Mouse (Mus musculus): ENCODE data around the gene Mfap3l. TPM values are rescaled to one million over a fixed set of nuclear protein-coding genes. Genes with fewer than 3 reads are reported as not detected.
"Not testable (repeated sequence)": the region's sequence is repeated elsewhere in the genome, so short reads cannot be mapped to it uniquely, and the experiment has no call there.

Gene Mfap3l
- 0.99 and 1.1 TPM in 2 replicates for polyA plus RNA-seq (2015; fragmentation: Nextera tagmentation; extraction: Ambion mirVana)

GRCm38 (mm10) chr8:60632250-60632932 lies at the start of gene Mfap3l:
Mfap3l (plus strand) TSS chr8:60632827.
- Histone ChIP-seq H3K9me3 (ENCODE audit: control insufficient read depth) (no peaks in the 10 kb centered on the region), H3K4me1 (replicated peaks; ENCODE audit: control insufficient read depth, insufficient read depth, low read length) (peaks cover 3% of the 10 kb centered on the region; the same call in 1 of the 2 replicates), H3K27me3 (replicated peaks; ENCODE audit: control insufficient read depth, insufficient read depth, low read length) (peaks cover 9% of the 10 kb centered on the region; the same call in 1 of the 2 replicates), H3K27ac (ENCODE audit: low read depth, low read length) (no peak within 1 kb of the TSS), H3K9ac (ENCODE audit: low read depth, low read length) (peak within 1 kb of the TSS; percentile 58; the same call in 1 of the 2 replicates), H3K36me3 (ENCODE audit: control insufficient read depth, insufficient read depth) (no peaks in the 10 kb centered on the region), H3K4me3 (ENCODE audit: low read depth, low read length) (peak within 1 kb of the TSS; percentile 68), H3K4me2 (replicated peaks; ENCODE audit: low read depth) (peak within 1 kb of the TSS; percentile 98)
- peak; percentile 99 for ATAC-seq
- WGBS = under 1% methylated on average over 60 of the region's 60 CpGs
- TF ChIP-seq CTCF (IDR thresholded peaks at IDR 0.05; ENCODE audit: low read depth) = peak; percentile 45; the same call in 1 of the 2 replicates

DNA sequence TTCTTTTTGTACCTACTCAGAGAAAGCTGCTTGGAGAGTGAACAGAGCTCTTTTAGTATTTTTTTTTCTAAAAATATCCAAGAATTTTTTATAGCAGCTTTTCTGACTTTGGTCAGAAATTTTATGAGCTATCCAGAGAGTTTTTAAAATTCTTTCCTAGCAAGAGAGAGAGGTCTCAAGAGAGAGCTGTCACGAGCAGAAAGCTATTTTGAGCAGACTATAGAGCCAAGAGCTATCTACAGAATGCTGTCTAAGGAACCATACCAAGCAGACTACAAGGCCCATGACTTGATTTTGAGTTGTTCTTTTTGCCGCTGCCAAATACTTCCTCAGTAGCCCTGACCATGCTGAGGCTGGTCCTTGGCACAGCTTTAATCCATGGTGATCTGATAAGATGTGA lies 49.3 kb upstream of the Mfap3l start:
- no peak for ATAC-seq
- no peaks in the 10 kb centered on the region for H3K27me3 ChIP-seq (replicated peaks; ENCODE audit: control insufficient read depth, insufficient read depth, low read length)
- H3K36me3 ChIP-seq (ENCODE audit: control insufficient read depth, insufficient read depth) = no peaks in the 10 kb centered on the region
- H3K27ac ChIP-seq (ENCODE audit: low read depth, low read length) = no peak overlapping the region
- no peak overlapping the region for H3K4me2 ChIP-seq (replicated peaks; ENCODE audit: low read depth)
- no peak overlapping the region for H3K9ac ChIP-seq (ENCODE audit: low read depth, low read length)
- H3K9me3 ChIP-seq (ENCODE audit: control insufficient read depth) = no peaks in the 10 kb centered on the region
- no peak overlapping the region for H3K4me3 ChIP-seq (ENCODE audit: low read depth, low read length)
- WGBS = 76% methylated on average over 2 of the region's 2 CpGs
- no peak for TF ChIP-seq CTCF (IDR thresholded peaks at IDR 0.05; ENCODE audit: low read depth)
- no peaks in the 10 kb centered on the region for H3K4me1 ChIP-seq (replicated peaks; ENCODE audit: control insufficient read depth, insufficient read depth, low read length)

DNA sequence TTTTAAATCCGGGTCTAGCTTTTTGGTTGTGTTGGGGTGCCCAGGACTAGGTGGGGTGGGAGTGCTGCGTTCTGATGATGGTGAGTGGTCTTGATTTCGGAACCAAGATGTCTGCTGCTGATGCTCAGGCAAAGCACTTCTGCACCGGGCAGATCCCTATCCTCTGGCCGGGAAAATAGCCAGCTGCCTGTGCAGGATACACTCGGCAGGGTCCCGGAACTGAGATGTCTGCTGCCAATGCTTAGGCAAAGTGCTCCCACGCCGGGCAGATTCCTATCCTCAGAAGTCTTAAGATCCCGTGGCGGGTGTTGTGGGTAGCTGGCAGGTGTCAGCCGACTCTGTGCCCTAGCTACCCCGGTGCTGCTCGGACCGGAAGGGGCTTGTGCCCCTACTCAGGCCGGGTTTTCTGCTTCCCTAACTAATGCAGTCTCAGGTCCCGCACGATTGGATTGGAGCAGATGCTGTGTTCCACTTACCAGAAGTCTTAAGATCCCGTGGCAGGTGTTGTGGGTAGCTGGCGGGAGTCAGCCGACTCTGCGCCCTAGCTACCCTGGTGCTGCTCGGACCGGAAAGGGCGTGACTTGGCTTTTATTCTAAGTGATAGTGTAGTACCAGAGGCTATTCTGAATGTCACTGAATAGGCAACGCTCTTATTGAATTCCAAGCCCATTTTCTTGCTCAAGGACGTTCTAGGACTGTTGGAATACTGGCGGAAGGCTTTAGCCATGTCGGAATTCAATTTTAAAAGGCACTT lies 41.1 kb upstream of the Mfap3l start:
- H3K27ac ChIP-seq (ENCODE audit: low read depth, low read length); H3K36me3 ChIP-seq (ENCODE audit: control insufficient read depth, insufficient read depth); H3K4me3 ChIP-seq (ENCODE audit: low read depth, low read length); H3K9me3 ChIP-seq (ENCODE audit: control insufficient read depth); H3K27me3 ChIP-seq (replicated peaks; ENCODE audit: control insufficient read depth, insufficient read depth, low read length); H3K9ac ChIP-seq (ENCODE audit: low read depth, low read length); H3K4me1 ChIP-seq (replicated peaks; ENCODE audit: control insufficient read depth, insufficient read depth, low read length); ATAC-seq; H3K4me2 ChIP-seq (replicated peaks; ENCODE audit: low read depth): not testable (repeated sequence)
- 87% methylated on average over 28 of the region's 29 CpGs for WGBS

- 70% methylated on average over 3 of the region's 3 CpGs for WGBS
- H3K27me3 ChIP-seq (replicated peaks; ENCODE audit: control insufficient read depth, insufficient read depth, low read length) = no peaks in the 10 kb centered on the region
- no peak for ATAC-seq
- H3K4me2 ChIP-seq (replicated peaks; ENCODE audit: low read depth) = no peak overlapping the region
- H3K9me3 ChIP-seq (ENCODE audit: control insufficient read depth) = no peaks in the 10 kb centered on the region
- no peaks in the 10 kb centered on the region for H3K4me1 ChIP-seq (replicated peaks; ENCODE audit: control insufficient read depth, insufficient read depth, low read length)
- no peak overlapping the region for H3K9ac ChIP-seq (ENCODE audit: low read depth, low read length)
- TF ChIP-seq CTCF (IDR thresholded peaks at IDR 0.05; ENCODE audit: low read depth) = peak; percentile 62
- H3K27ac ChIP-seq (ENCODE audit: low read depth, low read length) = no peak overlapping the region
- H3K36me3 ChIP-seq (ENCODE audit: control insufficient read depth, insufficient read depth) = no peaks in the 10 kb centered on the region
- H3K4me3 ChIP-seq (ENCODE audit: low read depth, low read length) = no peak overlapping the region
These were observed 37.9 kb upstream of the Mfap3l start for GRCm38 (mm10) chr8:60594761-60595160.

DNA sequence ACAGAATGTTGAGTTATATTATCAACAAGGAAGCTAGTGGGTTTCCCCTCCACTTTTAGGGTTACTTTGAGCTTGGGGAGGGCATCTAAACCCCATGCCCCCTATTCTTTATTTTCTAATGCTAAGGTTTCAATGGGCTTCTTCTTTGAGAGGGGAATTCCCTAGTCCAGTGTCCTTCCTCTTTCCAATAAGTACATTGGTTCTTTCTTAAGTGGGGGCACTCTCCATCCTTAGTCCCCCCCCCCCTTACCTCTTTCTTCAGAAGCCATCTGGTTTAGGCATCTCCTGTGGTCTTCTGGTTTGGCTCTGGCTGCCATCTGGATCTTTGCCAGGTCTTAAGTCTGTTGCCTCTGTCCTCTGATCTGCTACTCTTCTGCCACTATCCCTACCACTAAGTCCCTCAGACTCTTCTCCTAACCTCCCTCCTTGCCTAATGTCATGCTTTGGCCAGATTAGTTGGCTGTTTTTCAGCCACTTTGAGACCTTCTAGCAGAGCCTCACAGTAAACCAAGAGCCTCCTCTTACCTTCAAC lies 21.0 kb upstream of the Mfap3l start:
- Histone ChIP-seq H3K4me1 (replicated peaks; ENCODE audit: control insufficient read depth, insufficient read depth, low read length) (no peaks in the 10 kb centered on the region), H3K9ac (ENCODE audit: low read depth, low read length) (no peak overlapping the region), H3K27ac (ENCODE audit: low read depth, low read length) (no peak overlapping the region), H3K4me2 (replicated peaks; ENCODE audit: low read depth) (no peak overlapping the region), H3K36me3 (ENCODE audit: control insufficient read depth, insufficient read depth) (no peaks in the 10 kb centered on the region), H3K4me3 (ENCODE audit: low read depth, low read length) (no peak overlapping the region), H3K9me3 (ENCODE audit: control insufficient read depth) (no peaks in the 10 kb centered on the region), H3K27me3 (replicated peaks; ENCODE audit: control insufficient read depth, insufficient read depth, low read length) (no peaks in the 10 kb centered on the region)
- ATAC-seq = no peak
- no peak for TF ChIP-seq CTCF (IDR thresholded peaks at IDR 0.05; ENCODE audit: low read depth)

GRCm38 (mm10) chr8:60616928-60617327 lies 15.7 kb upstream of the Mfap3l start:
- 36% methylated on average over 2 of the region's 2 CpGs for WGBS
- TF ChIP-seq CTCF (IDR thresholded peaks at IDR 0.05; ENCODE audit: low read depth) = peak; percentile 74
- no peak overlapping the region for H3K4me3 ChIP-seq (ENCODE audit: low read depth, low read length)

More at GRCm38 (mm10) chr8:60616928-60617327, 15.7 kb upstream of the Mfap3l start:
- Histone ChIP-seq H3K9me3 (ENCODE audit: control insufficient read depth) (no peaks in the 10 kb centered on the region), H3K4me1 (replicated peaks; ENCODE audit: control insufficient read depth, insufficient read depth, low read length) (no peaks in the 10 kb centered on the region), H3K27me3 (replicated peaks; ENCODE audit: control insufficient read depth, insufficient read depth, low read length) (no peaks in the 10 kb centered on the region), H3K9ac (ENCODE audit: low read depth, low read length) (no peak overlapping the region), H3K27ac (ENCODE audit: low read depth, low read length) (no peak overlapping the region), H3K4me2 (replicated peaks; ENCODE audit: low read depth) (no peak overlapping the region), H3K36me3 (ENCODE audit: control insufficient read depth, insufficient read depth) (no peaks in the 10 kb centered on the region)
- ATAC-seq = no peak

Data from intestine, postnatal 0 days (tissue).